Mouse (Mus musculus) lung, embryonic 16.5 days (tissue): ENCODE measurements around the gene Olfr603. TPM values are rescaled to one million over a fixed set of nuclear protein-coding genes. Genes with fewer than 3 reads are reported as not detected.
"Not testable (repeated sequence)": the region's sequence is repeated elsewhere in the genome, so short reads cannot be mapped to it uniquely, and the experiment has no call there.

Source experiments
- ATAC-seq: fragments of 200-750 bp; cut with Nextera tagmentation; 2 replicates; pipeline ENCODE4 v1.8.0; 2017; ENCODE audit warnings: low read depth, mild to moderate bottlenecking, moderate library complexity
- H3K27ac ChIP-seq: fragments of 300-500 bp; sonication (generic); 2 replicates; pipeline ENCODE4 v1.5.1; 2014; ENCODE audit warnings: mild to moderate bottlenecking, control low read depth, low read length
- H3K27me3 ChIP-seq: fragments of 300-500 bp; sonication (generic); 2 replicates; pipeline ENCODE4 v1.6.1; 2014; ENCODE audit warnings: low read depth, low read length, mixed read lengths; ENCODE audit not compliant: control insufficient read depth, insufficient read depth
- H3K36me3 ChIP-seq: fragments of 300-500 bp; sonication (generic); 2 replicates; pipeline ENCODE4 v1.6.1; 2014; ENCODE audit warnings: low read length; ENCODE audit not compliant: control insufficient read depth, insufficient read depth
- H3K4me1 ChIP-seq: fragments of 300-500 bp; sonication (generic); replicated peaks from 2 replicates; pipeline ENCODE4 v1.6.1; 2014; ENCODE audit warnings: low read length, mixed read lengths; ENCODE audit not compliant: control insufficient read depth, insufficient read depth
- H3K4me2 ChIP-seq: fragments of 300-500 bp; sonication (generic); 2 replicates; pipeline ENCODE4 v1.6.1; 2014; ENCODE audit warnings: low read depth, low read length, control low read depth
- H3K4me3 ChIP-seq: fragments of 300-500 bp; sonication (generic); 2 replicates; pipeline ENCODE4 v1.5.1; 2014; ENCODE audit warnings: mild to moderate bottlenecking, low read length, control low read depth
- H3K9ac ChIP-seq: fragments of 300-500 bp; sonication (generic); 2 replicates; pipeline ENCODE4 v1.6.1; 2014; ENCODE audit warnings: low read length, control low read depth
- H3K9me3 ChIP-seq: fragments of 300-500 bp; sonication (generic); 2 replicates; pipeline ENCODE4 v1.6.1; 2016; ENCODE audit warnings: low read length; ENCODE audit not compliant: control insufficient read depth
- whole genome bisulfite sequencing: fragments of 180-500 bp; shearing (Covaris S2); extraction: QIAGEN DNeasy Blood & Tissue Kit; methylation state at CpG from one replicate; pipeline ENCODE4 v1.1.7; 2014; 5-methylcytosine and 5-hydroxymethylcytosine counted together
- polyA plus RNA-seq: library from polyadenylated mRNA; unstranded; fragments of >200 nt; fragmentation: Nextera tagmentation; extraction: Ambion mirVana; gene quantifications from 2 replicates; pipeline ENCODE4 v1.2.1, GENCODE M21; 2015

Gene Olfr603
- not detected in 2 replicates for polyA plus RNA-seq

- H3K4me1 ChIP-seq = no peaks in the 10 kb centered on the region
Observed at GRCm38 (mm10) chr7:103386077-103386476, at the start of gene Olfr603. Gene Olfr603 (minus strand): TSS chr7:103386177.

GRCm38 (mm10) chr7:103414772-103415171 lies 28.8 kb upstream of the Olfr603 start, which contains the start of gene Usp17lc:
Gene Usp17lc (plus strand): TSS chr7:103415072.
- not testable (repeated sequence) for H3K27ac ChIP-seq, H3K9ac ChIP-seq, H3K4me1 ChIP-seq, H3K9me3 ChIP-seq, H3K27me3 ChIP-seq, H3K36me3 ChIP-seq, ATAC-seq, H3K4me3 ChIP-seq, H3K4me2 ChIP-seq
- 45% methylated on average over 1 of the region's 1 CpGs for WGBS

More at GRCm38 (mm10) chr7:103386077-103386476, at the start of gene Olfr603:
- no peak within 1 kb of the TSS for H3K9ac ChIP-seq
- ATAC-seq = no peak
- no peaks in the 10 kb centered on the region for H3K36me3 ChIP-seq
- H3K27ac ChIP-seq = no peak within 1 kb of the TSS
- no peak within 1 kb of the TSS for H3K4me3 ChIP-seq
- H3K9me3 ChIP-seq = no peaks in the 10 kb centered on the region
- H3K27me3 ChIP-seq = no peaks in the 10 kb centered on the region
- H3K4me2 ChIP-seq = no peak within 1 kb of the TSS

- not testable (repeated sequence) for H3K27me3 ChIP-seq, ATAC-seq, H3K27ac ChIP-seq, H3K4me3 ChIP-seq, H3K9me3 ChIP-seq, H3K9ac ChIP-seq, H3K4me2 ChIP-seq, H3K36me3 ChIP-seq, H3K4me1 ChIP-seq
- 66% methylated on average over 3 of the region's 3 CpGs for WGBS
Observed at GRCm38 (mm10) chr7:103406521-103407055, 20.6 kb upstream of the Olfr603 start.

- H3K4me1 ChIP-seq = no peaks in the 10 kb centered on the region
- no peaks in the 10 kb centered on the region for H3K9me3 ChIP-seq
- no peak for ATAC-seq
- H3K4me2 ChIP-seq = no peak overlapping the region
- no peak overlapping the region for H3K27ac ChIP-seq
- WGBS = 6% methylated on average over 1 of the region's 1 CpGs
- H3K36me3 ChIP-seq = no peaks in the 10 kb centered on the region
- no peak overlapping the region for H3K9ac ChIP-seq
- H3K27me3 ChIP-seq = no peaks in the 10 kb centered on the region
- H3K4me3 ChIP-seq = no peak overlapping the region
Observed at GRCm38 (mm10) chr7:103398981-103399380, 13.0 kb upstream of the Olfr603 start.

GRCm38 (mm10) chr7:103397758-103398157 lies 11.8 kb upstream of the Olfr603 start:
- Histone ChIP-seq H3K9ac (no peak overlapping the region), H3K27me3 (no peaks in the 10 kb centered on the region), H3K27ac (no peak overlapping the region), H3K4me1 (no peaks in the 10 kb centered on the region), H3K36me3 (no peaks in the 10 kb centered on the region), H3K9me3 (no peaks in the 10 kb centered on the region), H3K4me3 (no peak overlapping the region), H3K4me2 (no peak overlapping the region)
- ATAC-seq = no peak

- WGBS = 88% methylated on average over 1 of the region's 1 CpGs
- no peak within 1 kb of the TSS for H3K4me3 ChIP-seq
- H3K4me2 ChIP-seq = no peak within 1 kb of the TSS
Observed at GRCm38 (mm10) chr7:103362555-103362954, 23.4 kb downstream of the Olfr603 start, which contains the start of gene Olfr601. Gene Olfr601 (minus strand): TSS chr7:103362655.

GRCm38 (mm10) chr7:103349569-103349968 lies 36.4 kb downstream of the Olfr603 start, which contains the start of gene Olfr600:
Gene Olfr600 (minus strand): TSS chr7:103349669.
- no peak for ATAC-seq
- Histone ChIP-seq H3K27me3 (no peaks in the 10 kb centered on the region), H3K4me3 (no peak within 1 kb of the TSS), H3K4me2 (no peak within 1 kb of the TSS), H3K4me1 (no peaks in the 10 kb centered on the region), H3K9me3 (no peaks in the 10 kb centered on the region), H3K27ac (no peak within 1 kb of the TSS), H3K36me3 (no peaks in the 10 kb centered on the region), H3K9ac (no peak within 1 kb of the TSS)

More at GRCm38 (mm10) chr7:103362555-103362954, 23.4 kb downstream of the Olfr603 start, which contains the start of gene Olfr601:
- Histone ChIP-seq H3K9ac (no peak within 1 kb of the TSS), H3K36me3 (no peaks in the 10 kb centered on the region), H3K9me3 (no peaks in the 10 kb centered on the region), H3K4me1 (no peaks in the 10 kb centered on the region), H3K27ac (no peak within 1 kb of the TSS), H3K27me3 (no peaks in the 10 kb centered on the region)
- ATAC-seq = no peak

GRCm38 (mm10) chr7:103335617-103336016 lies 50.4 kb downstream of the Olfr603 start, which contains the start of gene Olfr599:
Gene Olfr599 (plus strand): TSS chr7:103335917.
- Histone ChIP-seq H3K27me3 (no peaks in the 10 kb centered on the region), H3K9me3 (no peaks in the 10 kb centered on the region), H3K9ac (no peak within 1 kb of the TSS), H3K36me3 (no peaks in the 10 kb centered on the region), H3K4me1 (no peaks in the 10 kb centered on the region), H3K27ac (no peak within 1 kb of the TSS), H3K4me2 (no peak within 1 kb of the TSS), H3K4me3 (no peak within 1 kb of the TSS)
- WGBS = 93% methylated on average over 1 of the region's 1 CpGs
- no peak for ATAC-seq
